ENCODE assay signal across 9 mouse cellular contexts in the genomic region with DNA sequence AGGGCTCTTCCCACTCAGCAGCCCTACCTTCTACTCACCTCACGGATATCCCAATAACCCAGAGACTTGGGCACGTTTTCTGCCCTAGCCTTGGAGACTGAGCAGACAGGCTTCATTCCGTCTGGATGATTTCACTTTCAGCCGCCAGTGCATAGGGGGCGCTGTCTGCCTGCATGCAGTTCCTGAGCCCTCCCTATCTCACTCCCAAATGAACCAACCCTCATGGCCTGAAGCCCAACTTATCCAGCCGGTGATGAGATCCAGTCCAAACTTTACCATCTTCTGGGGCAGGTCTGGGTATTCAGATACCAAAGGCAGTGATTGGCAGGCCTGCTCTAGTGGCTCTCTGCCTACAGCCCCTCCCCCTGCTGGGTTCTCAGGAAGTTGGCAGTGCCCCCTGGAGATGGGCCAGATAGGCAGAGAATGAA. TPM values are rescaled to one million over a fixed set of nuclear protein-coding genes. Genes with fewer than 3 reads are reported as not detected.
A peak's percentile ranks its signal among the peaks of the same experiment; 100 is the strongest.
DNase-seq lines count a peak whose midpoint lies in the region; ATAC-seq and TF ChIP-seq lines count a peak whose summit lies in the region.
"Had no signal": no experiment of that assay in that cellular context is flagged by ENCODE, and none has a peak within 500 bp of the region (broad histone marks: within the 10 kb centered on the region; RNA-seq: fewer than 3 reads in every experiment).

No protein-coding gene starts in this region.

- no peaks in the 10 kb centered on the region; the same call in 1 of the 2 replicates for H3K27me3 ChIP-seq in kidney, embryonic 15.5 days
- no peaks in the 10 kb centered on the region for H3K27me3 ChIP-seq in liver, embryonic 15.5 days
- no peaks in the 10 kb centered on the region for H3K27me3 ChIP-seq in neural tube, embryonic 13.5 days
- H3K27me3 ChIP-seq: embryonic facial prominence, embryonic 13.5 days had no signal

- H3K4me1 ChIP-seq in cortical plate, adult 2 months (ENCODE audit: control insufficient read depth, insufficient read depth, low read length): no peaks in the 10 kb centered on the region
- peaks cover 10% of the 10 kb centered on the region for H3K4me1 ChIP-seq in kidney, embryonic 15.5 days
- H3K4me1 ChIP-seq in liver, embryonic 15.5 days (replicated peaks): no peaks in the 10 kb centered on the region
- no peaks in the 10 kb centered on the region for H3K4me1 ChIP-seq in neural tube, embryonic 13.5 days (replicated peaks)

- H3K4me3 ChIP-seq in cortical plate, adult 2 months (ENCODE audit: insufficient read depth, low read length): no peak overlapping the region
- H3K4me3 ChIP-seq in kidney, embryonic 15.5 days (replicated peaks): no peak overlapping the region
- no peak overlapping the region for H3K4me3 ChIP-seq in liver, embryonic 15.5 days (replicated peaks)
- no peak overlapping the region for H3K4me3 ChIP-seq in neural tube, embryonic 13.5 days
- H3K4me3 ChIP-seq: embryonic facial prominence, embryonic 13.5 days had no signal

- H3K36me3 ChIP-seq in kidney, embryonic 15.5 days: no peaks in the 10 kb centered on the region
- no peaks in the 10 kb centered on the region for H3K36me3 ChIP-seq in liver, embryonic 15.5 days (replicated peaks)
- H3K36me3 ChIP-seq in neural tube, embryonic 13.5 days: no peaks in the 10 kb centered on the region
- H3K36me3 ChIP-seq: embryonic facial prominence, embryonic 13.5 days had no signal

- no peak overlapping the region for H3K4me2 ChIP-seq in kidney, embryonic 15.5 days
- H3K4me2 ChIP-seq in liver, embryonic 15.5 days: no peak overlapping the region
- no peak overlapping the region for H3K4me2 ChIP-seq in neural tube, embryonic 13.5 days
- H3K4me2 ChIP-seq: embryonic facial prominence, embryonic 13.5 days had no signal

- peak; percentile 79 for ATAC-seq in kidney, embryonic 15.5 days (replicated peaks; ENCODE audit: low FRiP score)
- ATAC-seq in liver, embryonic 15.5 days (ENCODE audit: insufficient read depth): 0 out of 2 replicates have a peak, but pooled peaks have one; percentile 25
- ATAC-seq in neural tube, embryonic 13.5 days (ENCODE audit: low read depth): peak; percentile 74

- no peak for TF ChIP-seq POLR2A in cortical plate, adult 2 months (IDR thresholded peaks at IDR 0.05; ENCODE audit: extremely low read depth, insufficient read depth, low read length)

- no peaks in the 10 kb centered on the region for H3K9me3 ChIP-seq in kidney, embryonic 15.5 days (replicated peaks)
- no peaks in the 10 kb centered on the region for H3K9me3 ChIP-seq in liver, embryonic 15.5 days (replicated peaks)
- H3K9me3 ChIP-seq in neural tube, embryonic 13.5 days: no peaks in the 10 kb centered on the region
- H3K9me3 ChIP-seq: embryonic facial prominence, embryonic 13.5 days had no signal

- DNase-seq in 416B (ENCODE audit: low read depth) (peak; percentile 79), ZHBTc4 (ENCODE audit: low read depth, low spot score) (peak; percentile 87)
- peak; percentile 83 for DNase-seq in heart, adult 8-10 months (ENCODE audit: low spot score)
- DNase-seq in thymus, postnatal 36 days: peak; percentile 34 to 38

- no peak overlapping the region for H3K27ac ChIP-seq in cortical plate, adult 2 months (ENCODE audit: insufficient read depth, low read length)
- H3K27ac ChIP-seq in kidney, embryonic 15.5 days: no peak overlapping the region
- H3K27ac ChIP-seq in liver, embryonic 15.5 days (replicated peaks): no peak overlapping the region
- H3K27ac ChIP-seq in neural tube, embryonic 13.5 days (replicated peaks): no peak overlapping the region
- H3K27ac ChIP-seq: embryonic facial prominence, embryonic 13.5 days had no signal

- WGBS in kidney, embryonic 15.5 days: 24% methylated on average over 6 of the region's 6 CpGs
- WGBS in liver, embryonic 15.5 days (ENCODE audit: insufficient replicate concordance): 11% methylated on average over 6 of the region's 6 CpGs
- 31% methylated on average over 6 of the region's 6 CpGs for WGBS in neural tube, embryonic 13.5 days

- H3K9ac ChIP-seq in kidney, embryonic 15.5 days: no peak overlapping the region
- H3K9ac ChIP-seq in liver, embryonic 15.5 days: no peak overlapping the region
- no peak overlapping the region for H3K9ac ChIP-seq in neural tube, embryonic 13.5 days
- H3K9ac ChIP-seq: embryonic facial prominence, embryonic 13.5 days had no signal

- peak; percentile 74 for TF ChIP-seq CTCF in cortical plate, adult 2 months (IDR thresholded peaks at IDR 0.05; ENCODE audit: extremely low read depth, insufficient read depth, low read length)

RNA-seq across cellular contexts. Expression of a gene that starts 9.8 kb away (rescaled TPM):
- polyA plus RNA-seq in cortical plate, adult 2 months (2012; rRNA removed): 5.4 and 6.4 TPM in 2 replicates
- total RNA-seq in heart, adult 8-10 months (2022): 1 to 10 TPM; 3.4 to 6.0 (median 5.0) TPM
- 7.5 and 8.4 TPM in 2 replicates for polyA plus RNA-seq in kidney, embryonic 15.5 days (2015; fragmentation: Nextera tagmentation; extraction: Ambion mirVana)
- 17.2 TPM in 2 replicates for polyA plus RNA-seq in liver, embryonic 15.5 days (2015; fragmentation: Nextera tagmentation; extraction: Ambion mirVana)
- polyA plus RNA-seq in neural tube, embryonic 13.5 days (2015; fragmentation: Nextera tagmentation; extraction: Ambion mirVana): 11.5 and 14.8 TPM in 2 replicates

RNA-seq across cellular contexts. Expression of a gene that starts 15.7 kb away (rescaled TPM):
- polyA plus RNA-seq in cortical plate, adult 2 months (2012; rRNA removed): 0.08 TPM in 1 of 2 replicates, not detected in the other
- not detected for total RNA-seq in heart, adult 8-10 months (2022)
- polyA plus RNA-seq in kidney, embryonic 15.5 days (2015; fragmentation: Nextera tagmentation; extraction: Ambion mirVana): 0.26 and 0.66 TPM in 2 replicates
- polyA plus RNA-seq in liver, embryonic 15.5 days (2015; fragmentation: Nextera tagmentation; extraction: Ambion mirVana): 14.9 and 15.4 TPM in 2 replicates
- not detected in 2 replicates for polyA plus RNA-seq in neural tube, embryonic 13.5 days (2015; fragmentation: Nextera tagmentation; extraction: Ambion mirVana)
- polyA plus RNA-seq: embryonic facial prominence, embryonic 13.5 days had no signal

RNA-seq across cellular contexts. Expression of a gene that starts 21.7 kb away (rescaled TPM):
- polyA plus RNA-seq in cortical plate, adult 2 months (2012; rRNA removed): 32.5 and 37.0 TPM in 2 replicates
- total RNA-seq in heart, adult 8-10 months (2022): 100 to 1,000 TPM in 1 of 4 experiments, 10 to 100 TPM in 3; 87.6 to 100 (median 91.6) TPM
- polyA plus RNA-seq in kidney, embryonic 15.5 days (2015; fragmentation: Nextera tagmentation; extraction: Ambion mirVana): 16.6 and 21.3 TPM in 2 replicates
- 28.8 and 38.6 TPM in 2 replicates for polyA plus RNA-seq in liver, embryonic 15.5 days (2015; fragmentation: Nextera tagmentation; extraction: Ambion mirVana)
- 98.5 and 102 TPM in 2 replicates for polyA plus RNA-seq in neural tube, embryonic 13.5 days (2015; fragmentation: Nextera tagmentation; extraction: Ambion mirVana)

RNA-seq across cellular contexts. Expression of a gene that starts 32.9 kb away (rescaled TPM):
- 5.3 and 5.6 TPM in 2 replicates for polyA plus RNA-seq in cortical plate, adult 2 months (2012; rRNA removed)
- 100 to 1,000 TPM; 237 to 300 (median 263) TPM for total RNA-seq in heart, adult 8-10 months (2022)
- 93.9 and 101 TPM in 2 replicates for polyA plus RNA-seq in kidney, embryonic 15.5 days (2015; fragmentation: Nextera tagmentation; extraction: Ambion mirVana)
- polyA plus RNA-seq in liver, embryonic 15.5 days (2015; fragmentation: Nextera tagmentation; extraction: Ambion mirVana): 6.3 and 7.1 TPM in 2 replicates
- polyA plus RNA-seq in neural tube, embryonic 13.5 days (2015; fragmentation: Nextera tagmentation; extraction: Ambion mirVana): 10.3 and 10.9 TPM in 2 replicates

RNA-seq across cellular contexts. Expression of a gene that starts 57.7 kb away (rescaled TPM):
- 504 and 512 TPM in 2 replicates for polyA plus RNA-seq in cortical plate, adult 2 months (2012; rRNA removed)
- 10 to 100 TPM; 48.4 to 59.4 (median 52.4) TPM for total RNA-seq in heart, adult 8-10 months (2022)
- 162 and 169 TPM in 2 replicates for polyA plus RNA-seq in kidney, embryonic 15.5 days (2015; fragmentation: Nextera tagmentation; extraction: Ambion mirVana)
- polyA plus RNA-seq in liver, embryonic 15.5 days (2015; fragmentation: Nextera tagmentation; extraction: Ambion mirVana): 158 and 174 TPM in 2 replicates
- polyA plus RNA-seq in neural tube, embryonic 13.5 days (2015; fragmentation: Nextera tagmentation; extraction: Ambion mirVana): 254 and 286 TPM in 2 replicates

Comparison
In these comparisons a context has a peak if more than half of its experiments do, and no peak if none do; other contexts are left out.
1. DNase-seq: peak in every context shown above with its lines; median percentile 87 in ZHBTc4; 83 in heart, adult 8-10 months; 79 in 416B; 36 in thymus, postnatal 36 days.
2. ATAC-seq: peak in every context shown above with its lines; median percentile 79 in kidney, embryonic 15.5 days; 74 in neural tube, embryonic 13.5 days; 25 in liver, embryonic 15.5 days.